Mouse (Mus musculus): ENCODE results near the gene Cel.

Gene Cel

DNA sequence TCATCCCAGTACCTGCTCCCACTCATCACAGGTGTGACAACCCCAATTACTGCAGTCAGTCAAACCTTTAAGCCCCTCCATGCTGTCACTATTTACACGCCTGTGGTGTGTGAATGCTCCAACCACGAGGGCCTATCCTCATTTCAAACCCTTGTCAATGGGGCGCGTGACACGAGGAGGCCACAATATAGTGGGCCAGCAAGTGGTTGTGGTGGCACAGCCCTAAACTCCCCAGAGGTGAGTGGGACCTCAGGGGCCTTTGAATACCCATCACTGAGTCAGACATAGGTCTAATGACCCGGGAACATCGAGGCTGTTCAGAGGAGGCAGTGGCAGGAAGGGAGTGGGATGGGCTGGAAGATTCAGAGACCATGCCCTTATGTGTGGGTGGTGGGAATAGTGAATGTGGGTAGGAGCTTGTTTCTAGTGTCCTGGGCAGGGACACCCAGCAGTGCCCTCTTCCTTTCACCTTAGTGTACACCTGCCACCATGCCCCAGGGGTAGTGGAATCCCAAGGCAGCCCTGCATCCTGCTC is 29.2 kb downstream of the Cel start:
- Histone ChIP-seq H3K9me3 (ENCODE audit: low read length) (no peaks in the 10 kb centered on the region), H3K4me1 (replicated peaks; ENCODE audit: low read depth, low read length) (peaks cover 82% of the 10 kb centered on the region), H3K36me3 (ENCODE audit: insufficient read depth, low read length) (peaks cover 17% of the 10 kb centered on the region), H3K4me3 (replicated peaks; ENCODE audit: low read length) (peak overlapping the region; percentile 87), H3K27me3 (ENCODE audit: insufficient read depth, low read length) (no peaks in the 10 kb centered on the region)
- TF ChIP-seq POU5F1 (IDR thresholded peaks at IDR 0.05; ENCODE audit: borderline replicate concordance, low read length) (no peak), CTCF (conservative IDR thresholded peaks at IDR 0.05; ENCODE audit: low read length) (no peak), NANOG (IDR thresholded peaks at IDR 0.05; ENCODE audit: borderline replicate concordance, low read length) (no peak)

- no peak for TF ChIP-seq CTCF (conservative IDR thresholded peaks at IDR 0.05; ENCODE audit: low read length)
- no peak for TF ChIP-seq NANOG (IDR thresholded peaks at IDR 0.05; ENCODE audit: borderline replicate concordance, low read length)
- TF ChIP-seq POU5F1 (IDR thresholded peaks at IDR 0.05; ENCODE audit: borderline replicate concordance, low read length) = no peak
- Histone ChIP-seq H3K9me3 (ENCODE audit: low read length) (no peaks in the 10 kb centered on the region), H3K4me3 (replicated peaks; ENCODE audit: low read length) (peak overlapping the region; percentile 87), H3K27me3 (ENCODE audit: insufficient read depth, low read length) (no peaks in the 10 kb centered on the region), H3K4me1 (replicated peaks; ENCODE audit: low read depth, low read length) (peaks cover 82% of the 10 kb centered on the region), H3K36me3 (ENCODE audit: insufficient read depth, low read length) (peaks cover 9% of the 10 kb centered on the region)
Observed at GRCm38 (mm10) chr2:28532938-28533771, 30.0 kb downstream of the Cel start.

DNA sequence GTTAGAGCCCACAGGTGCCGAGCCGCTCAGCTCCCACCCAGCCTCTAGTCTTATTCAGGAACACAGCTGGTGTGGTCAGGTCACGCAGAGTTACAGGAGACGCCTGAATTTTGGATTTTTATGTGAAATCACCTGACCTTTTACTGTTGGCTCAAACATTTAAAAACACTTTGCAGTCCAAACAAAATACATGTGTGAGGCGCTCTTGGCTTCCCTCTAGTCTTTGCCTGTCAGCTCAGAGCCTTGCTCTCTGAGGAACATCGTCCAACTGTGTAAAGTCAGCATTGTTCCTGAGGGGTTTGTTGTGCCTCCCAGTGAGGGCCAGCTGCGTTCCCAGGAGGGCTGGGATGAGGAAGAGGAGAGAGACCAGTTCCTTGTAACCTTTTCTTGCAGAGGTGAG is 32.9 kb downstream of the Cel start:
- TF ChIP-seq CTCF (conservative IDR thresholded peaks at IDR 0.05; ENCODE audit: low read length) (no peak), NANOG (IDR thresholded peaks at IDR 0.05; ENCODE audit: borderline replicate concordance, low read length) (no peak), POU5F1 (IDR thresholded peaks at IDR 0.05; ENCODE audit: borderline replicate concordance, low read length) (no peak)
- Histone ChIP-seq H3K4me1 (replicated peaks; ENCODE audit: low read depth, low read length) (peaks cover 84% of the 10 kb centered on the region), H3K27me3 (ENCODE audit: insufficient read depth, low read length) (no peaks in the 10 kb centered on the region), H3K9me3 (ENCODE audit: low read length) (no peaks in the 10 kb centered on the region), H3K36me3 (ENCODE audit: insufficient read depth, low read length) (no peaks in the 10 kb centered on the region), H3K4me3 (replicated peaks; ENCODE audit: low read length) (no peak overlapping the region)

DNA sequence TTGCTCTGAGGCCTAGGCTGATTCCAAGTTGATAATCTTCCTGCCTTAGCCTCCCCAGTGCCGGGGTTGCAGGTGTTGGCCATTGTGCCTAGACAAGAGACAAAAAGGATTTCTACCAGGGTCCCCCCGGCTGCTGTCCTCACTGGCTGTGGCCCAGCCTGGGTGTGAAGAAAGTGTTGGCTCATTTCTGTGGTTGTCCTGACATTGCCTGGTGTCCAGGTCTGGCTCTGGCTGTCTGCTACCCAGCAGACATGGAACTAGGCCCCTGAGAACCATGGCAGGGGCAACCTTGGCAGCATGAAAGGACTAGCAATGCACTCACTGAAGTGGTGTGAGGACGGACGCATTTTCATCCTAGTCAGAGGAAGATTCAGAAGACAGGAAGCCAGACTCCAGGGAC is 33.3 kb downstream of the Cel start:
- peaks cover 84% of the 10 kb centered on the region for H3K4me1 ChIP-seq (replicated peaks; ENCODE audit: low read depth, low read length)
- no peak for TF ChIP-seq CTCF (conservative IDR thresholded peaks at IDR 0.05; ENCODE audit: low read length)
- H3K9me3 ChIP-seq (ENCODE audit: low read length) = no peaks in the 10 kb centered on the region
- H3K4me3 ChIP-seq (replicated peaks; ENCODE audit: low read length) = no peak overlapping the region
- no peaks in the 10 kb centered on the region for H3K27me3 ChIP-seq (ENCODE audit: insufficient read depth, low read length)
- no peaks in the 10 kb centered on the region for H3K36me3 ChIP-seq (ENCODE audit: insufficient read depth, low read length)

GRCm38 (mm10) chr2:28528354-28528730 is 34.9 kb downstream of the Cel start:
- H3K4me3 ChIP-seq (replicated peaks; ENCODE audit: low read length) = no peak overlapping the region
- H3K36me3 ChIP-seq (ENCODE audit: insufficient read depth, low read length) = no peaks in the 10 kb centered on the region
- peaks cover 86% of the 10 kb centered on the region for H3K4me1 ChIP-seq (replicated peaks; ENCODE audit: low read depth, low read length)
- TF ChIP-seq POU5F1 (IDR thresholded peaks at IDR 0.05; ENCODE audit: borderline replicate concordance, low read length) (no peak), NANOG (IDR thresholded peaks at IDR 0.05; ENCODE audit: borderline replicate concordance, low read length) (no peak), CTCF (conservative IDR thresholded peaks at IDR 0.05; ENCODE audit: low read length) (no peak)
- H3K9me3 ChIP-seq (ENCODE audit: low read length) = no peaks in the 10 kb centered on the region
- no peaks in the 10 kb centered on the region for H3K27me3 ChIP-seq (ENCODE audit: insufficient read depth, low read length)

- TF ChIP-seq POU5F1 (IDR thresholded peaks at IDR 0.05; ENCODE audit: borderline replicate concordance, low read length) (no peak), NANOG (IDR thresholded peaks at IDR 0.05; ENCODE audit: borderline replicate concordance, low read length) (no peak)
- peaks cover 2% of the 10 kb centered on the region; the same call in 1 of the 2 replicates for H3K36me3 ChIP-seq (ENCODE audit: insufficient read depth, low read length)
Observed at GRCm38 (mm10) chr2:28527436-28528353, 35.5 kb downstream of the Cel start.

DNA sequence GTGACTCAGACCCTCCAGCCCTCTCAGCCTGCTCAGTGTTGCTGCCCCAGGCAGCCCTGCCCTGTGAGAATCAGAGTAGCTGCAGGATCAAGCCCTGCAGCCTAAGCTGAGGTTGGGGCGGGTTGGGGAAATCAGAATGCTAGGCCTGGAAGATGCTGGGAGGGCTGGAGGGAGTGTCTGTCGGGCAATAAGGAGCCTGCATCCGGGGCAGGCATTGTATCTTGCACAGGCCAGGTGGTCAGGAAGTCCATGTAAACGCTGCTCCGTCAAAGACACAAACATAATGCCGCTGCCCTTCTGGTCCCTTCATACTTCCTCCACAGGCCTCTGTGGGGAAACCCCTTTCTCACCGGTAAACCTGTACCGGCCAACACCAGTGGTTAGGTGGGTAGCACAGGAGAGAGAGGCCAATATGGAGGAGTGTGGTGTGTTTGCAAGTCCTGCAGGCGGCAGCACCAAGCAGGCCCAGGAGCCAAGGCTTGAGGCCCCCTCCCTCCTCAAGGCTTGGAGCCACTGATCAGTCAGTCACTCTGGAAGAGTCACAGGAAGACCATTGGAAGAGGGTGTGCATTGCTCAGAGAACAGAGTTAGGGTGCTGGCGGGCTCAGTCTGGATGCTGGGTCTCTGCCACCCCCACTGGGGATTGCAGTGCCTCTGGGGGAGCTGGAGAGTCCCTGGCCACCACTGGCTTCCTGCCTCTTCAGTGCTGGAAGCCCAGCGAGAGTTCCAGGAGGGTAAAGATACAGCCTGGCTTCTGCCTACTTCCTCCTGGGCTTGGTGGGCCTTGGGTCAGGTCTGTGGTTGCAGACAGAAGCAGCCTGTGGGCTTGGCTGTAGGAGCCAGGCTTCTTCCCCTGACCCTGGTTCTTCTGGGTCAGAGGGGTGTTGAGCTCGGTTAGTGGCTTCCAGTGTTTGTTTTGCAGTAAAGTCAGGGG is 37.0 kb downstream of the Cel start:
- H3K9me3 ChIP-seq (ENCODE audit: low read length) = no peaks in the 10 kb centered on the region
- H3K27me3 ChIP-seq (ENCODE audit: insufficient read depth, low read length) = no peaks in the 10 kb centered on the region
- H3K4me3 ChIP-seq (replicated peaks; ENCODE audit: low read length) = peak overlapping the region; percentile 59
- H3K4me1 ChIP-seq (replicated peaks; ENCODE audit: low read depth, low read length) = peaks cover 99% of the 10 kb centered on the region
- peaks cover 15% of the 10 kb centered on the region for H3K36me3 ChIP-seq (ENCODE audit: insufficient read depth, low read length)
- TF ChIP-seq POU5F1 (IDR thresholded peaks at IDR 0.05; ENCODE audit: borderline replicate concordance, low read length) = no peak
- no peak for TF ChIP-seq NANOG (IDR thresholded peaks at IDR 0.05; ENCODE audit: borderline replicate concordance, low read length)
- peak; percentile 34 for TF ChIP-seq CTCF (conservative IDR thresholded peaks at IDR 0.05; ENCODE audit: low read length)

More at GRCm38 (mm10) chr2:28527436-28528353, 35.5 kb downstream of the Cel start:
- Histone ChIP-seq H3K4me3 (replicated peaks; ENCODE audit: low read length) (peak overlapping the region; percentile 23; the same call in 1 of the 2 replicates), H3K4me1 (replicated peaks; ENCODE audit: low read depth, low read length) (peaks cover 88% of the 10 kb centered on the region), H3K9me3 (ENCODE audit: low read length) (no peaks in the 10 kb centered on the region), H3K27me3 (ENCODE audit: insufficient read depth, low read length) (no peaks in the 10 kb centered on the region)

Data from E14TG2a.4 (cell line).